Mouse (Mus musculus) E14TG2a.4 (cell line): ENCODE data around the gene Wnt4.

Experiments used
- CTCF ChIP-seq: conservative IDR thresholded peaks from 2 replicates; pipeline ENCODE4 v1.5.1; 2014; ENCODE audit warnings: low read length
- NANOG ChIP-seq: IDR thresholded peaks from 2 replicates; pipeline ENCODE4 v1.6.1; 2014; ENCODE audit warnings: borderline replicate concordance, low read length, mixed read lengths

GRCm38 (mm10) chr4:137261826-137262225 is 15.5 kb upstream of the Wnt4 start:
- TF ChIP-seq CTCF (no peak), NANOG (no peak)
